Mouse (Mus musculus): ENCODE data around the gene Prdm5. TPM values are rescaled to one million over a fixed set of nuclear protein-coding genes. Genes with fewer than 3 reads are reported as not detected.

Prdm5 gene
- 24.5 and 24.9 TPM in 2 replicates for polyA plus RNA-seq (2015; fragmentation: Nextera tagmentation; extraction: Ambion mirVana)

DNA sequence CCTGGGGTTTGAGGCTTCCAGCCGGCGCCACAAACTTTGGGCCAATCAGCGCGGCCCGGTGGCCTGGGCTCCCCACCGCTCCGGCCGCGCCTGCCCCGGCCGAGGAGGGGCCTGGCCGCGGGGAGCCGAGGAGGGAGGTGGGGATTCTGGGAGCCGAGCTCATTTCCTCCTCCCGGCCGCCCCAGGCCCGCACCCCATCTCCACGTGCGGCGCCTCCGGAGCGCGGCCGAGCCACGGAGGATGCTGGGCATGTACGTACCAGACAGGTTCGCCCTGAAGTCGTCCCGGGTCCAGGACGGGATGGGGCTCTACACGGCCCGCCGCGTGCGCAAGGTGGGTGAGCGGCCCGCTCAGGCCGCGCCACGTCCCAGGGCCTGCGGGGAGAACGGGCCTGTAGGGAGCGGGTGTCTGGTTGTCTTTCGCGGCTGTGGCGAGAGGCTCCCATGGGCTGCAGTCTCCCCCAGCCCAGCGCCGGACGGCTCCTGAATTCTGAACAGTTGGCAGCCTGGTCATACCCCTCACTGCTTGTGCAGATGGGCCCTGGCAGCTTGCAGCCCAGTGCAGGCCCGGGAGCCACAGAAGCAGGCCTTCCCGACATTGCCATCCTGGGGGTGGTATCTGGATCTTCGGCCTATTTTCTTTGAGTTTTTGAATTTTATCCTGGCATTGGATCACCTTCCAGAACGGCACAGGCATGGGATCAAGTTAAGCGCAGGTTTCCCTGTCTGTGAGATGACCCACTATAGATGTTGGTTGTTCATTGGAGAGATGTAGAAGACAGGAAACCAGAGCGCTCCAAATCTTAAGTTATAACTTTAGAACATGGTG lies at the start of gene Prdm5:
TSS of gene Prdm5 (plus strand) at position 128 of the 828 bp plus-strand sequence.
- Histone ChIP-seq H3K36me3 (no peaks in the 10 kb centered on the region), H3K9me3 (no peaks in the 10 kb centered on the region), H3K4me2 (peak within 1 kb of the TSS; percentile 74), H3K27ac (peak within 1 kb of the TSS; percentile 70), H3K4me1 (peaks cover 29% of the 10 kb centered on the region), H3K9ac (peak within 1 kb of the TSS; percentile 77), H3K4me3 (peak within 1 kb of the TSS; percentile 63), H3K27me3 (no peaks in the 10 kb centered on the region)
- 3% methylated on average over 52 of the region's 56 CpGs for whole genome bisulfite sequencing
- peak; percentile 95 for ATAC-seq (ENCODE audit: borderline replicate concordance, extremely low read depth, low FRiP score, low TSS enrichment)

DNA sequence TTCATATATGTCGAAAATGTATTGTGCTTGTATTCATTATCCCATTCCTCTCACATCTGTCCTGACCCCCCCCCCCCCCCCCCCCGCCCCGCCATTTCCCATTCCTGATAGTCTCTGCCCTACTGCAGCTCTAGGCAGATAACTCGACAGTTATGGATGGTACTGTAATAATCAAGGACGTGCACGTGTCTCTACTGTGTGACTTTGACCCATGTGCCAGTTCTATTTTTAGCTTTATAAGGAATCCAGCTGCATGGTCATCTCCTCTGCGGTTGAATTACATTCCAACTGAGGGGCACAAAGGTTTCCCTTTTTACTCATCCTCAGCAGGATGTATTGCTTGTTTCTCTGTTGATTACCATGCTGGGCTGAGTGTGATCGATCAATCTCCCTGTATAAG lies 39.3 kb upstream of the Prdm5 start:
- no peak for ATAC-seq (ENCODE audit: borderline replicate concordance, extremely low read depth, low FRiP score, low TSS enrichment)
- Histone ChIP-seq H3K9me3 (no peaks in the 10 kb centered on the region), H3K27ac (no peak overlapping the region), H3K9ac (no peak overlapping the region), H3K4me1 (no peaks in the 10 kb centered on the region), H3K4me2 (no peak overlapping the region), H3K36me3 (no peaks in the 10 kb centered on the region), H3K27me3 (no peaks in the 10 kb centered on the region), H3K4me3 (no peak overlapping the region)
- 38% methylated on average over 6 of the region's 8 CpGs for WGBS

DNA sequence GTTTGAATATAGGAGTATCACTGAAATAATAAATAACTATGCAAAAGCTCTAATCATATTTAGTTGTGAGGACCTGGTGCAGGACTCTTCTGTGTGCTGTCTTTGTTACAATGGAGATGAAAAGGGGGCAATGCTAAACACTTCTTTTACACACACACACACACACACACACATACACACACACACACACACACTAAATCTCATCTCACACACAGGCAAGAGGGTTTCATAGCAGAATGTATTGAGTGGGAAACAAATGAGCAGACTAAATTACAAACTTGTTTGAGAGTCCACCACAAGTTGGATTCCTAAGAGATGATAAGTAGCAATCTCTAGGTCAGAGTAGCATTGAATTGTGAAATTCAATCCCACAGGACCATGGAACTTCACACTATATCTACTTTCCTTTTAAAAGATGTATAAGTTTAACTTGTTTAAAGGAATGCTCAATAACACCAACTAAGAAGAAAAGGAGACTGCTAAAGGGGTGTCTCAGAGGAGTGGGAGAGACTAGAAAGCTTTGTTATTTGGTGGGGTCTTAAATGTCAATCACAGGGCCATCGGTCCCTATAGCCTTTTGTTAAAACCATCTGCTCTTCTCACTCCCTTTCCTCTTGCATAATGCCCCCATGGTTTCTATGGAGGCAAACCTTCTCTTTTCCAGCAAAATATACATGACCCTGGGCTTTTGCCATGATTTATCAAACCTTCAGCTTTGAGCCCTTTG lies 35.5 kb upstream of the Prdm5 start:
- H3K4me1 ChIP-seq: no peaks in the 10 kb centered on the region
- no peaks in the 10 kb centered on the region for H3K9me3 ChIP-seq
- H3K4me3 ChIP-seq: no peak overlapping the region
- 69% methylated on average over 1 of the region's 1 CpGs for WGBS
- no peak overlapping the region for H3K9ac ChIP-seq
- H3K27ac ChIP-seq: no peak overlapping the region
- ATAC-seq (ENCODE audit: borderline replicate concordance, extremely low read depth, low FRiP score, low TSS enrichment): no peak
- no peaks in the 10 kb centered on the region for H3K27me3 ChIP-seq
- H3K36me3 ChIP-seq: no peaks in the 10 kb centered on the region
- no peak overlapping the region for H3K4me2 ChIP-seq

DNA sequence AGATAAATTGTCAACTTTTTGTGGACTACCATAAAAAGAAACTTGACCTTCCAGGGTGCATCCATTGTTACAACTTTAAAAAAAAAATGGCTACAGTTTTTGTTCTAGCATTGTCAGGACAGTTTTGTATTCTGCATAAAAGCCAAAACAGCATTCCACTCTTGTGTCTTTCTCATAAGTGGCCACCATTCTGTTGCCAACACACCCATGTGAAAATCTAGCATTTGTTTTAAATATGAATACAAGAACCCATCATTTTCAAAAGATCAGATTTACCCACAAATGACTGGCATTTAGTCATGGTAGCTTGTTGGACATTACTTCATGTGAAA lies 35.0 kb upstream of the Prdm5 start:
- H3K36me3 ChIP-seq: no peaks in the 10 kb centered on the region
- H3K9me3 ChIP-seq: no peaks in the 10 kb centered on the region
- H3K27ac ChIP-seq: no peak overlapping the region
- no peak overlapping the region for H3K4me3 ChIP-seq
- no peak overlapping the region for H3K9ac ChIP-seq
- H3K27me3 ChIP-seq: no peaks in the 10 kb centered on the region
- no peaks in the 10 kb centered on the region for H3K4me1 ChIP-seq
- ATAC-seq (ENCODE audit: borderline replicate concordance, extremely low read depth, low FRiP score, low TSS enrichment): no peak
- no peak overlapping the region for H3K4me2 ChIP-seq

DNA sequence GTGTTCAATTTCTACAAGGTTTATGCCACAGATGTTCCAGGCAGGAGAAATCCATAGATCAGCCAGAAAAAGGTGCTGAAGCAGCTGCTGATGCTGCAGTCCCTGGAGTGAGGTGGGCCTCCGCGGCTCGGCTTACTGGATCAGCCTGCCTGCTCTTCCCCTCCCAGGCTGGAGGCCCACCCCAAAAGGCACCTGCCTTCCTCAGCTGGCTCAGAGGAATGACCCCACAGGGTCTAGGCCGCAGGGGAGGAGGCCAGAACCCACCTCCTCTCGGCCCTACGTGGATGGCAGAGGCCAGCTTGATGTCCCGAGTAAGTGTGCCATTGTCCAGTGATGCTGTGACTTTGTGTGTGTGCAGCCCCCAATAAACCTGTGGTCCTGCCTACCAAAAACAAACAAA lies 20.6 kb upstream of the Prdm5 start:
- Histone ChIP-seq H3K27me3 (no peaks in the 10 kb centered on the region), H3K9ac (no peak overlapping the region), H3K4me1 (no peaks in the 10 kb centered on the region), H3K4me2 (no peak overlapping the region), H3K4me3 (no peak overlapping the region), H3K27ac (no peak overlapping the region), H3K36me3 (no peaks in the 10 kb centered on the region), H3K9me3 (no peaks in the 10 kb centered on the region)
- no peak for ATAC-seq (ENCODE audit: borderline replicate concordance, extremely low read depth, low FRiP score, low TSS enrichment)
- 73% methylated on average over 7 of the region's 7 CpGs for WGBS

DNA sequence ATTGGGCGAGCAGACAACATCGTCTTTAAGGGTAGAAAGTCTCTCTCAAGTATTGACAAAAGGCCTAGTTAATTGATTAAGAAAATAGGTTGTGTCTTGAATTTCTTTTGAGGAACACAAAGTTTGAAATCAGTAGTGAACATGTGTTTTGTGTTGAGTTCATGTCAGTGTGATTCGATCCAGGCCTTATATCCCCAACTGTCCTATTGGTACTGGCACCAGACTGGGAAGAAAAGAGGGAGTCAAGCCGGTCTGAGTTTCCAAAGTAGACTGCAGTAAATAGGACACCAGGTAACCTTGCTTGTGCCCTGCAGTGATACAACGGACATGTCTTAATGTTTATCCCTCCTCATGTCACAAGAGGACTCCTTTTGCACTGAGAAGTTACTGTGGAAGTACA lies 19.6 kb upstream of the Prdm5 start:
- no peak overlapping the region for H3K27ac ChIP-seq
- 77% methylated on average over 5 of the region's 5 CpGs for whole genome bisulfite sequencing

DNA sequence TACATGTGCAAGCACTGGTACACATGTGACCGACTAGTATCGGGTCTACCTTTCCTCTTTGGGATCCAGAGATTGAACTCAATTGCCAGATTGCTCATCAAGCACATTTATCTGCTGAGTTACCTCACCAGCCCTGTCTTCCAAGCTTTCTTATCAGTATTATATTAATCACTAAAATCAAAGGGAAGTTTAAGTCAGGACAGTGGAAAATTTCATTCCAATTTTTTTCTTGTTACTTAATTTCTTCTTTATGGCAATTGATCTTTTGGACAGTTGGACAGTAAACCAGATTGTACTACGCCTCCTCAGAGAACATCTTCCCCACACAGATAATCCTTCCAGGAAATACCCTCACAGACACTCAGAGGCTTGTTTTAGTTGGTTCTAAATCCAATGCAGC lies 18.7 kb upstream of the Prdm5 start:
- no peak overlapping the region for H3K4me2 ChIP-seq
- ATAC-seq (ENCODE audit: borderline replicate concordance, extremely low read depth, low FRiP score, low TSS enrichment): no peak
- H3K27ac ChIP-seq: no peak overlapping the region
- no peaks in the 10 kb centered on the region for H3K36me3 ChIP-seq
- 0 out of 2 replicates have a peak, but pooled peaks cover 3% of the 10 kb centered on the region for H3K4me1 ChIP-seq
- 74% methylated on average over 3 of the region's 3 CpGs for WGBS
- no peaks in the 10 kb centered on the region for H3K9me3 ChIP-seq
- no peak overlapping the region for H3K4me3 ChIP-seq
- no peaks in the 10 kb centered on the region for H3K27me3 ChIP-seq
- no peak overlapping the region for H3K9ac ChIP-seq

More for the DNA sequence above, 19.6 kb upstream of the Prdm5 start:
- ATAC-seq (ENCODE audit: borderline replicate concordance, extremely low read depth, low FRiP score, low TSS enrichment): no peak
- H3K27me3 ChIP-seq: no peaks in the 10 kb centered on the region
- H3K9me3 ChIP-seq: no peaks in the 10 kb centered on the region
- H3K4me2 ChIP-seq: no peak overlapping the region
- no peak overlapping the region for H3K4me3 ChIP-seq
- H3K4me1 ChIP-seq: no peaks in the 10 kb centered on the region
- no peak overlapping the region for H3K9ac ChIP-seq
- no peaks in the 10 kb centered on the region for H3K36me3 ChIP-seq

DNA sequence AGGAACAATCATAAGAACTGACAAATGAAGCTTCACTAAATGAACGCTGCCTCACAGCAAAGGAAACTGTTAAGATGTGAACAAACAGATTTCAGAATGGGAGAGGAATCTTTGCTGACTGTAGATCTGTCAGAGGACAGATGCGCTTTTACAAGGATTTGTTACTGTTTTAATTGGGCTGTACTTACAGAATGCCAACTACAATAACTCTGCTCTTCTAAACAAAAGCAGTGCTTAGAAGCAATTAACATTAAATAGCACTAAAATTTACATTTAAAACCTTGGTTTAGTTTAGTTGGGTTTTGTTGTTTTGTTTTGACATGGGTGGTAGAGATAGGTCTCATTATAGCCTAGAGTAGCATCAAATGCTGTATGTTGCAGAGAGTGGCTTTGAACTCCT lies 14.3 kb upstream of the Prdm5 start:
- ATAC-seq (ENCODE audit: borderline replicate concordance, extremely low read depth, low FRiP score, low TSS enrichment): no peak
- Histone ChIP-seq H3K27me3 (no peaks in the 10 kb centered on the region), H3K4me2 (no peak overlapping the region; the same call in 1 of the 2 replicates), H3K9ac (no peak overlapping the region), H3K9me3 (no peaks in the 10 kb centered on the region), H3K4me3 (no peak overlapping the region), H3K36me3 (no peaks in the 10 kb centered on the region), H3K27ac (no peak overlapping the region), H3K4me1 (0 out of 2 replicates have a peak, but pooled peaks cover 3% of the 10 kb centered on the region)
- WGBS: 78% methylated on average over 2 of the region's 2 CpGs

DNA sequence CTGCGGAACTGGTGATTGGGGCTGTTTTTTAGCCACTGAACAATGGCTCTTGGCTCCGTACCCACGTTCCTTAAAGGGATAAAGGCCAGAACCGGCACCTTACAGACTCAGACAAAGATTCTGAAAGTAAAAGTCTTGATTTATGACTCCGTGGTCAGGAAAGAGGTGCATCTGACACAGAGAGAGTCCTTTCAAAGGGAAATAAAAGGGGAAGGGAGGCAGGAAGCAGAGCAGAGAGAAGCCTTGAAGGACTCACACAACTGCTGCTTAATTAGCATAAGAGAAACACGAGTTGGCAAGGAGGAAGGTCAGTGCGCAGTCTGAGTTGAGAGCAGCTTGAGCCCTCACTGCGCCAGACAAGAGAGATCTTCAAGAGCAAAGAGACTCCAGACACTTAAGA lies 13.7 kb upstream of the Prdm5 start:
- H3K4me2 ChIP-seq: peak overlapping the region; percentile 33
- H3K9me3 ChIP-seq: no peaks in the 10 kb centered on the region
- 28% methylated on average over 8 of the region's 8 CpGs for WGBS
- no peak overlapping the region; the same call in 1 of the 2 replicates for H3K27ac ChIP-seq
- H3K4me1 ChIP-seq: 0 out of 2 replicates have a peak, but pooled peaks cover 3% of the 10 kb centered on the region
- H3K9ac ChIP-seq: no peak overlapping the region
- H3K4me3 ChIP-seq: no peak overlapping the region
- no peaks in the 10 kb centered on the region for H3K36me3 ChIP-seq
- ATAC-seq (ENCODE audit: borderline replicate concordance, extremely low read depth, low FRiP score, low TSS enrichment): no peak
- H3K27me3 ChIP-seq: no peaks in the 10 kb centered on the region

DNA sequence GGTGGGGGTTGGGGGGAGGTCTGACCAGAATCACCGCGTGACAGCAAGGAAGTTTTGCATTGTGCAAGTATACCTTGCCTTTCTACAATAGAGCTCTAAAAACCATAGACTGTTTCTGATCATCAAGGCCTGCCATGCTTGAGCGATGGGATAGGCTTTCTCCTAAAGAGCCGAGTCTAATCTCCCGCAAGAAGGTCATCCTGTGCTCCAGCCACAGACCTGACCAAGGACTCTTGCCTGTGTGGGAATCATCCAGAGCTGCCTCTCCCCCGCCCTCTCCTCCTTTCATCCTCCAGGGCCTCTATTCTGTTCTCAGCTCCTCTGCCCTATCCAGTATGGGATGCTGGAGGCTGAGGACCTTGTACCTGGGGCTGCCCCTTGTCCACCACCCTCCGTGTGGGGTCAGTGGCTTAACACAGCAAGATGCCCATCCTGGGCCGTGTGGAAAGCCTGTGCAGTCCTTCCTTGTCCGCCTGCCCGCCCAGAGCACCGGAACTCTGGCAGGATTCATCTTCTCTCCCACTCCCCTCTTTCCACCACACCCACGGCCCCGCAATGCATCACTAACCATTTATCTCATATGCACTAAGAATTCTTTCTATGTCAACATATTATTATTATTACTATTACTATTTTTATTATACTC lies 12.9 kb upstream of the Prdm5 start:
- WGBS: 86% methylated on average over 13 of the region's 13 CpGs

DNA sequence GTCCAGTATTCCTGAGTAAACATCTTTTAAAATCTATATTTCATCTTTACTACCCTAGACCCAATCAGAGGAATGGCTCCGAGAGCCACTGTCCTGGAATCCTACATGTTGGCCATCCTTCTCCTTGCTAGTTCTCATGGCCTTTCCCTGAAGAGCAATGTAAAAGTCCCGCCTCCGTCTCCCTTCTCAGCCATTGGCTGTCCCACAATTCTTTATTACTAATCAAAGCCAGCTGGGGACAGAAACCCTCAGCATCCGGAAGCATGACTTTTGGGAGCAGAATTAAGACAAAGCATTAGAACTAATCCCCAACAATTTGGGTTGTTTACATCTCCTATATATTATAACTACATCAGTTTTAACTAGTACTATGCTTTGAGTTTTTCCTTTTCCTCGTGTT lies 10.9 kb upstream of the Prdm5 start:
- H3K36me3 ChIP-seq: no peaks in the 10 kb centered on the region
- H3K4me2 ChIP-seq: no peak overlapping the region
- H3K27me3 ChIP-seq: no peaks in the 10 kb centered on the region
- 0 out of 2 replicates have a peak, but pooled peaks cover 3% of the 10 kb centered on the region for H3K4me1 ChIP-seq
- no peak overlapping the region for H3K9ac ChIP-seq
- WGBS: 83% methylated on average over 5 of the region's 5 CpGs
- H3K27ac ChIP-seq: no peak overlapping the region
- no peaks in the 10 kb centered on the region for H3K9me3 ChIP-seq
- ATAC-seq (ENCODE audit: borderline replicate concordance, extremely low read depth, low FRiP score, low TSS enrichment): no peak
- no peak overlapping the region for H3K4me3 ChIP-seq

More for the DNA sequence above, 12.9 kb upstream of the Prdm5 start:
- H3K9ac ChIP-seq: no peak overlapping the region
- H3K4me2 ChIP-seq: no peak overlapping the region
- H3K27me3 ChIP-seq: no peaks in the 10 kb centered on the region
- 0 out of 2 replicates have a peak, but pooled peaks cover 3% of the 10 kb centered on the region for H3K4me1 ChIP-seq
- H3K9me3 ChIP-seq: no peaks in the 10 kb centered on the region
- H3K36me3 ChIP-seq: no peaks in the 10 kb centered on the region
- H3K27ac ChIP-seq: no peak overlapping the region
- ATAC-seq (ENCODE audit: borderline replicate concordance, extremely low read depth, low FRiP score, low TSS enrichment): no peak
- no peak overlapping the region for H3K4me3 ChIP-seq

DNA sequence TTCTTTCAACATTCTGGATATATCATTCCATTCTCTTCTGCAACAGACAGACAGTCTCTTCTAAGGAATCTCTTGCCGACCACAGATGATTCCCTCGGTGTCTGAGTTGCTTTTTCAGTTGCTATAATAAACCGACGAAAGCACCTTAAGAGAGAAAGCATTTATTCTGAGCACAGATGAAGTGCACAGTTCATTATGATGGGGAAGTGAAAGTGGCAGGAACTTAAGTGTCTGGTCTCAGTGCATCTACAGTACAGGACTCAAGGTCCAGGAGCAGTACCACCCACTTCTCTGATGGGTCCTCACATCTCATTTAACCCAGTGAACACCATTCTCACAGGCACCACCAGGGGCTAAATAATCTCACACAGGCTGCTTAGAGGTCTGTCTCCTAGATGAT lies 5.2 kb upstream of the Prdm5 start:
- no peak overlapping the region for H3K27ac ChIP-seq
- no peak overlapping the region for H3K4me2 ChIP-seq
- no peak overlapping the region for H3K9ac ChIP-seq
- no peaks in the 10 kb centered on the region for H3K27me3 ChIP-seq
- no peak for ATAC-seq (ENCODE audit: borderline replicate concordance, extremely low read depth, low FRiP score, low TSS enrichment)
- H3K4me1 ChIP-seq: peaks cover 5% of the 10 kb centered on the region; the same call in 1 of the 2 replicates
- H3K36me3 ChIP-seq: no peaks in the 10 kb centered on the region
- no peaks in the 10 kb centered on the region for H3K9me3 ChIP-seq
- 89% methylated on average over 4 of the region's 4 CpGs for WGBS
- H3K4me3 ChIP-seq: no peak overlapping the region
